Mouse (Mus musculus) cerebellum, adult 8-10 months (tissue): ENCODE results near the gene Pfdn4.

ENCODE experiments used
- DNase-seq: peaks from one replicate; pipeline ENCODE4 v3.0.0; 2022

Gene Pfdn4

DNA sequence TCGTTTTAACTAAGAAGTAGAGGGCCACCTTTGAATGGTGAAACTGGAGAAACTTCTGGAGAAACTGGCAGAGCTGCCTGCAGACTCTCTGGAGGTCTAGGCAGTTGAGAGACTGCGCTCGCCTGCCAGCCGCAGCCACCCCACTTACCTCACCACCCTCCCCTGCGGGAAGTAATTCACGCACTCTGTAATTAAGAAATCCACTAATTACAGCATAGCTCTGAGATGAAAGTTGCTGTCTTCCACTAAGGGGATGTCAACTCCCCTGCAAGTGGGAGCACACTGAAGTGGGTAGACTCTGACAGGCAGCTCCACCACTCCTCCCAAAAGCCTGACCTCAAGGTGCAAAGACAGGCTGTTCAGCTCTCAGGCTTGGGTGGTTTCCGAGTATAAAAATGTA lies 55.9 kb downstream of the Pfdn4 start:
- no peak for DNase-seq

DNA sequence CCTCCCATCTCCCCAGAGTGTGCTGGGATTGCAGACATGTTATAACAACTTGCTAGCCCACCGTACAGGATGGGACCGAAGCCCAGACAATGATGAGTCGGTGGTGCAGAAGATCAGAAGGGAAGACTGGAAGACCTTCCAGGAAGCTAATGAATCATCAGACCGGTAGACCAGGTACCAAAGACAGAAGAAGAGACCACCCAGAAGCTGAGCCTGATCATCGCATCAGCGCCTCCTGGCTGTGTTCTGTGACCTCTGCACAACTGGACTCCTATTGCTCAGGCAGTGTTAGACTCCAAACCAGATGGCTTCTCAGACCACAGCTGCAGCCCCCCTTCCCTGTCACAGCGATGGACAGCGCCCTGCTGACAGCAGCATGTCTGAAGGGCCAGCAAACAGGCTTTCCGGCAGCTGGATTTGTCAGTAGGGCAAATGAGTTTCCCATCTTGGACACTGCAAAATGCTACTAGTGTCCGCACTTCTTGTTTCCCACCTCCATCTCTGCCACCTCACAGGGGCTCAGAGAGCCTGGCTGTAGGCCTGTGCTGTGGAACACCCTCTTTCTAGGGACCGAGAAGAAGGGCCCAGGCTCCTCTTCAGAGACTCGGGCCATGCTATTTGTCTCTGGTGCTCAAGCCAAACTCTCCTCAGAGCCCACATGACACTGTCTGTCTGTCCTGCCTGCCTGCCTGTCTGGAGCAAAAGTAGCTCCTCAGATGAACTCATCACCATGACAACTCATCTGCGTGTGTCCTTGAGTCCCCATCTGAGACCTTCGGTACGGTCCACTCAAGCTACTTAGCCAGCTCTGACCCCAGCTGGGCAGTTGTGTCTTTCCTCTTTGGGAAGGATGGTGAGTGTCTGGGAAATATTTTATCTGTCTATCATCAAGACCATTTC lies 68.0 kb downstream of the Pfdn4 start:
- no peak for DNase-seq

DNA sequence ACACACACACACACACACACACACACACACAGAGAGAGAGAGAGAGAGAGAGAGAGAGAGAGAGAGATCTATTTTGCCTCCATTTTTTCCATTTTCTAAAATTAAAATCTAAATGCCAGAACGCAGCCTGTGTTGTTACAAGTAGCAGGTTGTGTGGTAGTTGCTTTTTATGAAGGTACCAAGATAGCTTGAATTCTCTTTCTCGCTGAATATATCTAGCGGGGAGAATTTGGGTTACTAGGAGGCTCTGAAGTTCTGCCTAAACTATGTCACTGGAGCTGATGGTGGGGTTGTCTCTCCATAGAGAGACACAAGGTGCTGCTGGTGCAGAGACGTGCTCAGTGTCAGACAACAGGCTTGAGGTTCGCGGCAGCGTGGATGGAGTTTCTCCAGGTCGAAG lies 68.8 kb downstream of the Pfdn4 start:
- DNase-seq: no peak
